Mouse (Mus musculus) neural tube, embryonic 10.5 days (tissue): ENCODE results near the gene Smarca5.

Source experiments
- DNase-seq: peaks from one replicate; pipeline ENCODE4 v3.0.0-alpha.2; 2017; ENCODE audit warnings: low spot score; ENCODE audit errors: extremely low spot score

The Smarca5 gene

GRCm38 (mm10) chr8:80669277-80669901, 69.9 kb downstream of the Smarca5 start:
- no peak for DNase-seq

- no peak for DNase-seq
Measured at GRCm38 (mm10) chr8:80663476-80663875, 75.8 kb downstream of the Smarca5 start.

- no peak for DNase-seq
Measured at GRCm38 (mm10) chr8:80661055-80661454, 78.2 kb downstream of the Smarca5 start.

GRCm38 (mm10) chr8:80657639-80658038, 81.7 kb downstream of the Smarca5 start:
- DNase-seq, result no peak
